Mouse (Mus musculus): ENCODE data around the gene Sult2b1. TPM values are rescaled to one million over a fixed set of nuclear protein-coding genes. Genes with fewer than 3 reads are reported as not detected.
A peak's percentile ranks its signal among the peaks of the same experiment; 100 is the strongest.

Sult2b1 gene
- polyA plus RNA-seq, 1 experiment from 2014 or later, result 1.7 TPM

GRCm38 (mm10) chr7:45814841-45815240, 30.4 kb upstream of the Sult2b1 start:
- peak overlapping the region; percentile 100 for H3K27ac ChIP-seq (replicated peaks)
- peaks cover 32% of the 10 kb centered on the region for H3K36me3 ChIP-seq (replicated peaks)
- 3% methylated on average over 5 of the region's 5 CpGs for WGBS
- H3K4me1 ChIP-seq, result peaks cover 41% of the 10 kb centered on the region
- DNase-seq (ENCODE audit: low spot score), result no peak
- H3K4me3 ChIP-seq, result peak overlapping the region; percentile 98
- no peaks in the 10 kb centered on the region for H3K9me3 ChIP-seq
- peaks cover 17% of the 10 kb centered on the region for H3K27me3 ChIP-seq (replicated peaks; ENCODE audit: low read depth, poor library complexity, severe bottlenecking)

- DNase-seq (ENCODE audit: low spot score), result peak; percentile 100
- H3K9me3 ChIP-seq, result no peaks in the 10 kb centered on the region
- WGBS, result under 1% methylated on average over 92 of the region's 92 CpGs
- peaks cover 11% of the 10 kb centered on the region for H3K27me3 ChIP-seq (replicated peaks; ENCODE audit: low read depth, poor library complexity, severe bottlenecking)
- peaks cover 36% of the 10 kb centered on the region for H3K4me1 ChIP-seq
- peak within 1 kb of the TSS; percentile 100 for H3K27ac ChIP-seq (replicated peaks)
- peaks cover 39% of the 10 kb centered on the region for H3K36me3 ChIP-seq (replicated peaks)
- H3K4me3 ChIP-seq, result peak within 1 kb of the TSS; percentile 98
Measured at GRCm38 (mm10) chr7:45813787-45814779, 29.6 kb upstream of the Sult2b1 start, which contains the start of gene Cyth2. Gene Cyth2 (minus strand): TSS chr7:45814581.

- 86% methylated on average over 8 of the region's 8 CpGs for WGBS
- peaks cover 51% of the 10 kb centered on the region for H3K36me3 ChIP-seq (replicated peaks)
- no peaks in the 10 kb centered on the region for H3K27me3 ChIP-seq (replicated peaks; ENCODE audit: low read depth, poor library complexity, severe bottlenecking)
- peak overlapping the region; percentile 98 for H3K4me3 ChIP-seq
- no peak for DNase-seq (ENCODE audit: low spot score)
- peaks cover 41% of the 10 kb centered on the region for H3K4me1 ChIP-seq
- peak overlapping the region; percentile 100 for H3K27ac ChIP-seq (replicated peaks)
- no peaks in the 10 kb centered on the region for H3K9me3 ChIP-seq
Measured at GRCm38 (mm10) chr7:45812921-45813320, 28.5 kb upstream of the Sult2b1 start.

- 90% methylated on average over 14 of the region's 14 CpGs for WGBS
- Histone ChIP-seq H3K4me3 (no peak overlapping the region), H3K9me3 (no peaks in the 10 kb centered on the region), H3K27me3 (replicated peaks; ENCODE audit: low read depth, poor library complexity, severe bottlenecking) (no peaks in the 10 kb centered on the region), H3K4me1 (peaks cover 32% of the 10 kb centered on the region), H3K27ac (replicated peaks) (no peak overlapping the region), H3K36me3 (replicated peaks) (peaks cover 74% of the 10 kb centered on the region)
- no peak for DNase-seq (ENCODE audit: low spot score)
Measured at GRCm38 (mm10) chr7:45809276-45810075, 25.0 kb upstream of the Sult2b1 start.

- Histone ChIP-seq H3K4me1 (peaks cover 32% of the 10 kb centered on the region), H3K27me3 (replicated peaks; ENCODE audit: low read depth, poor library complexity, severe bottlenecking) (no peaks in the 10 kb centered on the region), H3K36me3 (replicated peaks) (peaks cover 83% of the 10 kb centered on the region), H3K27ac (replicated peaks) (no peak overlapping the region), H3K4me3 (peak overlapping the region; percentile 0; the same call in 1 of the 2 replicates), H3K9me3 (no peaks in the 10 kb centered on the region)
- WGBS, result 52% methylated on average over 11 of the region's 11 CpGs
- DNase-seq (ENCODE audit: low spot score), result no peak
Measured at GRCm38 (mm10) chr7:45808471-45808870, 24.0 kb upstream of the Sult2b1 start.

GRCm38 (mm10) chr7:45805941-45806340, 21.5 kb upstream of the Sult2b1 start:
- 63% methylated on average over 5 of the region's 5 CpGs for WGBS
- DNase-seq (ENCODE audit: low spot score), result no peak

GRCm38 (mm10) chr7:45802551-45802950, 18.1 kb upstream of the Sult2b1 start:
- no peaks in the 10 kb centered on the region for H3K9me3 ChIP-seq
- H3K4me3 ChIP-seq, result no peak overlapping the region
- H3K27me3 ChIP-seq (replicated peaks; ENCODE audit: low read depth, poor library complexity, severe bottlenecking), result peaks cover 35% of the 10 kb centered on the region
- H3K27ac ChIP-seq (replicated peaks), result no peak overlapping the region
- H3K36me3 ChIP-seq (replicated peaks), result peaks cover 50% of the 10 kb centered on the region
- 91% methylated on average over 6 of the region's 6 CpGs for WGBS
- no peak for DNase-seq (ENCODE audit: low spot score)
- H3K4me1 ChIP-seq, result peaks cover 34% of the 10 kb centered on the region

More at GRCm38 (mm10) chr7:45805941-45806340, 21.5 kb upstream of the Sult2b1 start:
- Histone ChIP-seq H3K4me1 (peaks cover 19% of the 10 kb centered on the region), H3K36me3 (replicated peaks) (peaks cover 84% of the 10 kb centered on the region), H3K27ac (replicated peaks) (no peak overlapping the region), H3K4me3 (no peak overlapping the region), H3K27me3 (replicated peaks; ENCODE audit: low read depth, poor library complexity, severe bottlenecking) (peaks cover 1% of the 10 kb centered on the region), H3K9me3 (no peaks in the 10 kb centered on the region)

- Histone ChIP-seq H3K27ac (replicated peaks) (no peak overlapping the region), H3K9me3 (no peaks in the 10 kb centered on the region), H3K27me3 (replicated peaks; ENCODE audit: low read depth, poor library complexity, severe bottlenecking) (peaks cover 47% of the 10 kb centered on the region), H3K36me3 (replicated peaks) (peaks cover 48% of the 10 kb centered on the region), H3K4me3 (peak overlapping the region; percentile 37), H3K4me1 (peaks cover 41% of the 10 kb centered on the region)
- WGBS, result 3% methylated on average over 12 of the region's 12 CpGs
- peak; percentile 93 for DNase-seq (ENCODE audit: low spot score)
Measured at GRCm38 (mm10) chr7:45801348-45801747, 16.9 kb upstream of the Sult2b1 start.

- Histone ChIP-seq H3K4me3 (peak overlapping the region; percentile 37), H3K9me3 (no peaks in the 10 kb centered on the region), H3K36me3 (replicated peaks) (peaks cover 48% of the 10 kb centered on the region), H3K4me1 (peaks cover 37% of the 10 kb centered on the region), H3K27me3 (replicated peaks; ENCODE audit: low read depth, poor library complexity, severe bottlenecking) (peaks cover 54% of the 10 kb centered on the region), H3K27ac (replicated peaks) (no peak overlapping the region)
- 18% methylated on average over 25 of the region's 25 CpGs for WGBS
- peak; percentile 64 for DNase-seq (ENCODE audit: low spot score)
Measured at GRCm38 (mm10) chr7:45800546-45801204, 16.2 kb upstream of the Sult2b1 start.

GRCm38 (mm10) chr7:45800001-45800400, 15.5 kb upstream of the Sult2b1 start:
- Histone ChIP-seq H3K4me3 (peak overlapping the region; percentile 37; the same call in 1 of the 2 replicates), H3K27me3 (replicated peaks; ENCODE audit: low read depth, poor library complexity, severe bottlenecking) (peaks cover 60% of the 10 kb centered on the region)

GRCm38 (mm10) chr7:45798931-45799330, 14.5 kb upstream of the Sult2b1 start:
- no peak overlapping the region for H3K27ac ChIP-seq (replicated peaks)
- H3K9me3 ChIP-seq, result no peaks in the 10 kb centered on the region
- peak overlapping the region; percentile 61 for H3K4me3 ChIP-seq
- DNase-seq (ENCODE audit: low spot score), result no peak
- peaks cover 71% of the 10 kb centered on the region for H3K27me3 ChIP-seq (replicated peaks; ENCODE audit: low read depth, poor library complexity, severe bottlenecking)
- H3K36me3 ChIP-seq (replicated peaks), result peaks cover 60% of the 10 kb centered on the region
- WGBS, result 49% methylated on average over 7 of the region's 7 CpGs
- H3K4me1 ChIP-seq, result peaks cover 37% of the 10 kb centered on the region

More at GRCm38 (mm10) chr7:45800001-45800400, 15.5 kb upstream of the Sult2b1 start:
- peaks cover 54% of the 10 kb centered on the region for H3K36me3 ChIP-seq (replicated peaks)
- no peaks in the 10 kb centered on the region for H3K9me3 ChIP-seq
- H3K27ac ChIP-seq (replicated peaks), result no peak overlapping the region
- WGBS, result 37% methylated on average over 7 of the region's 7 CpGs
- DNase-seq (ENCODE audit: low spot score), result no peak
- H3K4me1 ChIP-seq, result peaks cover 36% of the 10 kb centered on the region

- DNase-seq (ENCODE audit: low spot score), result peak; percentile 64
- H3K36me3 ChIP-seq (replicated peaks), result peaks cover 60% of the 10 kb centered on the region
- peaks cover 37% of the 10 kb centered on the region for H3K4me1 ChIP-seq
- peaks cover 75% of the 10 kb centered on the region for H3K27me3 ChIP-seq (replicated peaks; ENCODE audit: low read depth, poor library complexity, severe bottlenecking)
- H3K4me3 ChIP-seq, result peak overlapping the region; percentile 61
- H3K27ac ChIP-seq (replicated peaks), result peak overlapping the region; percentile 40; the same call in 1 of the 2 replicates
- WGBS, result 2% methylated on average over 19 of the region's 19 CpGs
- H3K9me3 ChIP-seq, result no peaks in the 10 kb centered on the region
Measured at GRCm38 (mm10) chr7:45798511-45798836, 14.0 kb upstream of the Sult2b1 start.
